Mouse (Mus musculus): ENCODE results near the gene Zzz3.

Gene Zzz3

GRCm38 (mm10) chr3:152495415-152495898, 100.2 kb downstream of the Zzz3 start:
- no peak for DNase-seq (ENCODE audit: low spot score)

- no peak for DNase-seq (ENCODE audit: low spot score)
Measured at GRCm38 (mm10) chr3:152497084-152497483, 101.8 kb downstream of the Zzz3 start.

- DNase-seq (ENCODE audit: low spot score), result no peak
Measured at GRCm38 (mm10) chr3:152497842-152498241, 102.6 kb downstream of the Zzz3 start.

GRCm38 (mm10) chr3:152498968-152499696, 103.9 kb downstream of the Zzz3 start:
- no peak for DNase-seq (ENCODE audit: low spot score)

- DNase-seq (ENCODE audit: low spot score), result no peak
Measured at GRCm38 (mm10) chr3:152507900-152508299, 112.6 kb downstream of the Zzz3 start.

- no peak for DNase-seq (ENCODE audit: low spot score)
Measured at GRCm38 (mm10) chr3:152508419-152508993, 113.2 kb downstream of the Zzz3 start.

- DNase-seq (ENCODE audit: low spot score), result no peak
Measured at GRCm38 (mm10) chr3:152509268-152509667, 114.0 kb downstream of the Zzz3 start.

Measured in layer of hippocampus, adult 9-10 months (tissue).